Mouse (Mus musculus) limb, embryonic 14.5 days (tissue): ENCODE results near the gene Tbk1. TPM values are rescaled to one million over a fixed set of nuclear protein-coding genes. Genes with fewer than 3 reads are reported as not detected.

Source experiments
- ATAC-seq: fragments of 200-750 bp; cut with Nextera tagmentation; 2 replicates; pipeline ENCODE4 v1.8.0; 2017; ENCODE audit warnings: low read depth, moderate number of reproducible peaks, moderate TSS enrichment; ENCODE audit not compliant: low FRiP score
- DNase-seq: peaks from one replicate; pipeline ENCODE4 v3.0.0-alpha.2; 2015; ENCODE audit warnings: low spot score
- H3K27ac ChIP-seq: fragments of 300-500 bp; sonication (generic); replicated peaks from 2 replicates; pipeline ENCODE4 v1.5.1; 2014; ENCODE audit warnings: low read depth, mild to moderate bottlenecking, low read length, moderate library complexity, mixed read lengths
- H3K27me3 ChIP-seq: fragments of 300-500 bp; sonication (generic); 2 replicates; pipeline ENCODE4 v1.6.1; 2014; ENCODE audit warnings: low read length, mixed read lengths; ENCODE audit not compliant: control insufficient read depth, insufficient read depth
- H3K36me3 ChIP-seq: fragments of 300-500 bp; sonication (generic); 2 replicates; pipeline ENCODE4 v1.6.1; 2014; ENCODE audit warnings: mild to moderate bottlenecking, low read length, moderate library complexity, mixed read lengths; ENCODE audit not compliant: control insufficient read depth, insufficient read depth
- H3K4me1 ChIP-seq: fragments of 300-500 bp; sonication (generic); 2 replicates; pipeline ENCODE4 v1.6.1; 2014; ENCODE audit warnings: antibody characterized with exemption, low read length, mixed read lengths; ENCODE audit not compliant: control insufficient read depth, insufficient read depth
- H3K4me2 ChIP-seq: fragments of 300-500 bp; sonication (generic); replicated peaks from 2 replicates; pipeline ENCODE4 v1.6.1; 2014; ENCODE audit warnings: low read depth, mild to moderate bottlenecking, low read length, moderate library complexity; ENCODE audit not compliant: severe bottlenecking
- H3K4me3 ChIP-seq: fragments of 300-500 bp; sonication (generic); replicated peaks from 2 replicates; pipeline ENCODE4 v1.5.1; 2014; ENCODE audit warnings: low read length
- H3K9ac ChIP-seq: fragments of 300-500 bp; sonication (generic); 2 replicates; pipeline ENCODE4 v1.6.1; 2014; ENCODE audit warnings: mild to moderate bottlenecking, low read depth, low read length, moderate library complexity; ENCODE audit not compliant: severe bottlenecking
- H3K9me3 ChIP-seq: fragments of 300-500 bp; sonication (generic); 2 replicates; pipeline ENCODE4 v1.6.1; 2016; ENCODE audit warnings: low read length; ENCODE audit not compliant: control insufficient read depth
- POLR2A ChIP-seq: fragments of 200-500 bp; IDR thresholded peaks from 2 replicates; pipeline ENCODE4 v1.8.0; 2012; ENCODE audit warnings: inconsistent platforms, mild to moderate bottlenecking, moderate library complexity, borderline replicate concordance; ENCODE audit not compliant: insufficient read depth, insufficient read length; ENCODE audit errors: extremely low read depth
- WGBS: fragments of 180-500 bp; shearing (Covaris S2); extraction: QIAGEN DNeasy Blood & Tissue Kit; methylation state at CpG from one replicate; pipeline ENCODE4 v1.1.7; 2014; 5-methylcytosine and 5-hydroxymethylcytosine counted together
- polyA plus RNA-seq, 2 experiments: library from polyadenylated mRNA; depleted of rRNA in 1 of 2; stranded (reverse) in 1 of 2; unstranded in 1 of 2; fragments of >200 nt; fragmentation: Nextera tagmentation in 1 of 2; extraction: Ambion mirVana in 1 of 2; gene quantifications; 2 replicates each; pipeline versions ENCODE4 v1.2.1 to v1.2.3; 2012 to 2014

Gene Tbk1
- polyA plus RNA-seq (2012; rRNA removed) (28.3 and 32.2 TPM in 2 replicates), polyA plus RNA-seq (2014; fragmentation: Nextera tagmentation; extraction: Ambion mirVana) (30.0 and 32.8 TPM in 2 replicates)

DNA sequence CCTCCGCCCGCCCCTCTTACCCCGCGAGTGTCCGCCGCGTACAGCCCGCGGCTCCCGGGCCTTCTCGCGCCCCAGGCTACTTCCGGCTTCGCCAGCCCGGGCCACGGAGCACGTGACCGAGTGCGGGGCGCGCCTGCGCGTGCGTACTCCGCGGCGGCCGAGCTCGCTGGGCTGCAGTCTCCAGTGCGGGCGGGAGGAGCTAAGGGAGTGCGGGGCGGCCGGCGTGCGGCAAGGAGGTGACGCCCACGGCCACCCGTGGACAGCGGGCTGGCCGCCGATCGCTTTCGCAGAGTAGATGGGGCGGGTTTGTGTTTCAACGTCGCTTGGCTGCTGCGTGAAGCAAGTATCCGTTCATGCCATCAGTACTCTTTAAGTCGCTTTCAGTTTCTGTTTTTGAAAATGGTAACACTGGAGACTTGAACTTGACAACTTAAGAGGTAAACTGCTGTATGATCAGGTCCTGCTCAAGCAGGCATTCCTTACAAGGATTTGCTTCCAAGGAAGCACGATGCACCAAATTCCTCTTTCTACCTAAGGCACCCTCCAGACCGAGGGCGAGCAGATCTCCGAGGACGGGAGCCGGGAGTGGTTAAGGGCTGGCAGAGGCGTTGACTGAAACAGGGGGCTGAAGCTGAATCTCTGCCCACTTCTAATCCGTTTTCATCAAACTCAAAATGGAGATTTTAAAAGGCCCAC lies at the start of gene Tbk1:
Tbk1 (minus strand) TSS at position 113 of the 696 bp plus-strand sequence.
- peak; percentile 97 for ATAC-seq
- H3K27me3 ChIP-seq = no peaks in the 10 kb centered on the region
- H3K4me3 ChIP-seq = peak within 1 kb of the TSS; percentile 86
- 0 out of 2 replicates have a peak, but pooled peaks cover 6% of the 10 kb centered on the region for H3K4me1 ChIP-seq
- H3K36me3 ChIP-seq = peaks cover 38% of the 10 kb centered on the region
- TF ChIP-seq POLR2A = 0 out of 2 replicates have a peak, but pooled peaks have one; percentile 67
- WGBS = under 1% methylated on average over 48 of the region's 58 CpGs
- no peaks in the 10 kb centered on the region for H3K9me3 ChIP-seq
- peak within 1 kb of the TSS; percentile 53 for H3K4me2 ChIP-seq
- H3K27ac ChIP-seq = peak within 1 kb of the TSS; percentile 75
- peak; percentile 88 for DNase-seq
- peak within 1 kb of the TSS; percentile 91 for H3K9ac ChIP-seq

- no peak overlapping the region for H3K27ac ChIP-seq
- no peaks in the 10 kb centered on the region for H3K27me3 ChIP-seq
- DNase-seq = no peak
- peaks cover 3% of the 10 kb centered on the region; the same call in 1 of the 2 replicates for H3K4me1 ChIP-seq
- ATAC-seq = no peak
- H3K36me3 ChIP-seq = no peaks in the 10 kb centered on the region
- no peaks in the 10 kb centered on the region for H3K9me3 ChIP-seq
- 87% methylated on average over 6 of the region's 6 CpGs for WGBS
- H3K4me3 ChIP-seq = no peak overlapping the region
- H3K9ac ChIP-seq = no peak overlapping the region
- H3K4me2 ChIP-seq = no peak overlapping the region
- no peak for TF ChIP-seq POLR2A
Observed at GRCm38 (mm10) chr10:121636276-121636675, 49.7 kb upstream of the Tbk1 start.

- Histone ChIP-seq H3K27ac (no peak overlapping the region), H3K27me3 (no peaks in the 10 kb centered on the region), H3K9me3 (no peaks in the 10 kb centered on the region), H3K9ac (no peak overlapping the region), H3K4me2 (no peak overlapping the region), H3K4me1 (no peaks in the 10 kb centered on the region), H3K36me3 (no peaks in the 10 kb centered on the region), H3K4me3 (no peak overlapping the region)
- DNase-seq (no peak), ATAC-seq (no peak)
- TF ChIP-seq POLR2A = no peak
- WGBS = 48% methylated on average over 1 of the region's 1 CpGs
Observed at GRCm38 (mm10) chr10:121634159-121634558, 47.6 kb upstream of the Tbk1 start.

- TF ChIP-seq POLR2A = no peak
- Histone ChIP-seq H3K9me3 (no peaks in the 10 kb centered on the region), H3K4me1 (peaks cover 9% of the 10 kb centered on the region), H3K9ac (no peak overlapping the region), H3K4me2 (no peak overlapping the region), H3K4me3 (no peak overlapping the region), H3K27ac (no peak overlapping the region), H3K36me3 (no peaks in the 10 kb centered on the region), H3K27me3 (no peaks in the 10 kb centered on the region)
- DNase-seq (no peak), ATAC-seq (no peak)
- WGBS = 86% methylated on average over 6 of the region's 6 CpGs
Observed at GRCm38 (mm10) chr10:121628561-121629040, 42.0 kb upstream of the Tbk1 start.

- Histone ChIP-seq H3K4me1 (peaks cover 9% of the 10 kb centered on the region), H3K27me3 (no peaks in the 10 kb centered on the region), H3K4me2 (peak overlapping the region; percentile 49; the same call in 1 of the 2 replicates), H3K9ac (no peak overlapping the region), H3K4me3 (peak overlapping the region; percentile 91; the same call in 1 of the 2 replicates), H3K36me3 (peaks cover 5% of the 10 kb centered on the region), H3K27ac (no peak overlapping the region), H3K9me3 (no peaks in the 10 kb centered on the region)
- WGBS = 84% methylated on average over 10 of the region's 10 CpGs
- no peak for TF ChIP-seq POLR2A
- DNase-seq = no peak
- no peak for ATAC-seq
Observed at GRCm38 (mm10) chr10:121627216-121627852, 40.7 kb upstream of the Tbk1 start.
